Mouse (Mus musculus): ENCODE measurements around the gene Thap8. TPM values are rescaled to one million over a fixed set of nuclear protein-coding genes. Genes with fewer than 3 reads are reported as not detected.
A peak's percentile ranks its signal among the peaks of the same experiment; 100 is the strongest.
"Not testable (repeated sequence)": the region's sequence is repeated elsewhere in the genome, so short reads cannot be mapped to it uniquely, and the experiment has no call there.

Gene Thap8
- polyA plus RNA-seq (2012; rRNA removed): 0.15 TPM in 1 of 2 replicates, not detected in the other

DNA sequence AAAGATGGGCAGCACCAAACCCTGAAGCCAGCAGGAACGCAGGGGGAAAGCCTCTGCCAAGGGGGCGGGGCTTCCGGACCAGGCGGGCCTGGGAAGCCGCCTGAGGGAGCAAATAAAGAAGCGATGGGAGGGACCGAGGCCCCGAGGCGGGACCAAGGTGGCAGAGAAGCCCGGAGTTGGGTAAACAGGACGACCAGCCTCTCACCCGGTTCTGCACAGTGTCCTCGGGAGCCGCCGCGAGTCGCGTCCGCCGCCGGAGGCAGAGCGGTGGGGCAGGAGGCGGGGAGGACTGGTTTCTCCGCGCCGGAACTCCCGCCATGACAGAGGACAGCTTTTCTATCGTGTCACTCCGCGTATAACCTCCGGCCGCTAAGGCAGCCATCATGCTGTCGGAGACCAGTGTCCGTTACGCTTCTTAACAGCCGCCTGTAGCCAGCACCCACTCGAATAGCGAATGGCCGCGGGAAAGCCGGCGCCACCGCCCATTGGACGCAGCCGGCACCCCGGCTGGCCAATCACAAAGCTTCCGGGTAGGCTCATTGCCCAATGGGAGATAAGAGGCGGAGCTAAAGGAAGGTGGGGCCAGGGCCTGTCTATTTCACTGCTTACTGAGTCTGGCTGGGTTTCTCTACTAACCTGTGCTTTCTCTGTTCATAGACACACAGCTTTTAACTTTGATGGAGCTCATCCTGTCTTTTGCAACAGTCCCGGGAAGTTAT is at the start of gene Thap8, which contains the start of gene Wdr62:
Gene Thap8 (plus strand): TSS at position 144 of the 719 bp plus-strand sequence.
Gene Wdr62 (minus strand): TSS at position 469 of the 719 bp plus-strand sequence.
- peak; percentile 86 for DNase-seq (ENCODE audit: low read depth, low spot score)
- under 1% methylated on average over 49 of the region's 49 CpGs for WGBS

DNA sequence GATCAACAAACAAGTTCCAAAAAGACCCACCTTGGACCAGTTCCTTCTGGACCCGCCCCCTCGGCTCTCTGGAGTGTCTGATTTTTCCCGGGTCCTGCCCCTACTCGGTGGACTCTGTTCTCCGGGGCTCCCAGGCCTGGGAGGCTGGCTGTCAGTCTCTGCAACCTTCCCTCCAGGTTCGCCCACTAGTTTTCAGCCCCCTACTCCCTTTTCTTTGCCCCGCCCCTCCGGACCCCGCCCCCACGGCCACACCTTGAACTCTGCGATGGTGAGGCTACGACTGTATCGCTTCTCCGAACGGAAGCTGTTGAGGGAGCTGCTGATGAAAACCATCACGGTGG is 48.6 kb upstream of the Thap8 start:
- no peak for DNase-seq (ENCODE audit: low read depth, low spot score)
- WGBS: under 1% methylated on average over 16 of the region's 16 CpGs

DNA sequence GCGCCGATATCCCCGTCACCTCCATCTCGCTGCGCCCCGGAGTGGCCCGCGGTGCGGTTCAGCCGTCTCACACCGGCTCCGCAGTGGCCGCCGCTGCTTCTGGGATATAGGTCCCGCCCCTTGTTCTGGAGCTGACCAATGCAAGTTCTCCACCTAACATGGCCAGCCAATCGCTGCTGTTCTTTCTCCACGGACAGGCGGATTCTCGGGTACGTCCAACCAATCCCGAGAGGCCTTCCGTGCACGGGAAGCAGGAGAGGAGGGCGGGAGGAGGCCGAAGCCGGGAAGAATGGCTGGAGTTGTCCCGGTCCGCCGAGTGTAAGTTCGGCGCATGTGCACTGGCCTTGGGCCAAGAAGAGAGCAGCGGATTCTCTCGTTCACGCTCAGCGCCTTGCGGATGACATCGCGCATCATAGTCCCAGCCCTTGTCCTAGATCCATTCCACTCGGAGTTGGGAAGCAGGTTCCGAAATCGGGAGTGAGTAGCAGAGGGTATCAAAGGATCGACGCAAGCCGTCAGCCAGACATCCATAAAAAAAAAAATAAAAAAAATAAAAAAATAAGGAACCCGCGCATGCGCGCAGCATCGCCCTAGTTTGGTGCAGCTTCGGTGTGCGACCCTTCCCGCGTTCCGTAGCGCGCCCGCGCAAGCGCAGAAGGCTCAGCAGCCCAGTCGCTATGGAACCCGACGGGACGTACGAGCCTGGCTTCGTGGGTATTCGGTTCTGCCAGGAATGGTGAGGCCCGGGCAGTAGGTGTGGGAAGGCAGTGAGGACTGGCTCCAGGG is 48.0 kb upstream of the Thap8 start, which contains the start of the genes Polr2i and Tbcb:
Gene Polr2i (plus strand): TSS at position 280 of the 786 bp plus-strand sequence.
Gene Tbcb (minus strand): TSS at position 604 of the 786 bp plus-strand sequence.
- under 1% methylated on average over 67 of the region's 67 CpGs for WGBS
- DNase-seq (ENCODE audit: low read depth, low spot score): peak; percentile 96

GRCm38 (mm10) chr7:30232631-30233148 is 47.2 kb upstream of the Thap8 start:
- 2% methylated on average over 24 of the region's 24 CpGs for WGBS
- no peak for DNase-seq (ENCODE audit: low read depth, low spot score)

GRCm38 (mm10) chr7:30233387-30233786 is 46.5 kb upstream of the Thap8 start:
- 76% methylated on average over 20 of the region's 20 CpGs for WGBS
- DNase-seq (ENCODE audit: low read depth, low spot score): no peak

GRCm38 (mm10) chr7:30234276-30234858 is 45.5 kb upstream of the Thap8 start:
- DNase-seq (ENCODE audit: low read depth, low spot score): no peak
- 95% methylated on average over 15 of the region's 15 CpGs for WGBS

DNA sequence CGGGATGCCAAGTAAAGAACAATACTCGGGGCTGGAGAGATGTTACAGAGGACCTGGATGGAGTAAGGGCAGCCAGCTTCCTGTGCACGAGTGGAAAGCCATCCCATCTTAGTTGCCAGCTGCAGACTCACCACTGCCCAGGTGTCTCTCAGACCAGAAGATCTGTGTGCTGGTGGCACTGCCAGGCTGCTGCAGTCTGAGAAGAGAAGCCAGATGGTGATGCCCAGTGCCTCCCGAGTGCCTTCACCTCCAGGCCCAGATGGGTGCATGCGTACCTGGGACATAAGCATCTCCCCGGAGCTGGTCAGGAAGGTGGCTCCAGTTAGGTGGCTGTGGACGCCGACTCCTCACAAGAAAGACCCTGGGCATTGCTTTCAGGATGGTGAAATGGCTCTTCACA is 44.8 kb upstream of the Thap8 start:
- WGBS: 89% methylated on average over 8 of the region's 8 CpGs
- DNase-seq (ENCODE audit: low read depth, low spot score): no peak

GRCm38 (mm10) chr7:30235625-30236024 is 44.3 kb upstream of the Thap8 start, which contains the start of gene Ovol3:
TSS of gene Ovol3 (minus strand) at chr7:30235725.
- no peak for DNase-seq (ENCODE audit: low read depth, low spot score)
- 86% methylated on average over 4 of the region's 4 CpGs for WGBS

- 67% methylated on average over 3 of the region's 3 CpGs for WGBS
- DNase-seq (ENCODE audit: low read depth, low spot score): not testable (repeated sequence)
These were observed 42.5 kb upstream of the Thap8 start for GRCm38 (mm10) chr7:30237374-30237773.

GRCm38 (mm10) chr7:30251956-30252954 is 27.6 kb upstream of the Thap8 start:
- DNase-seq (ENCODE audit: low read depth, low spot score): no peak
- 50% methylated on average over 12 of the region's 12 CpGs for WGBS

DNA sequence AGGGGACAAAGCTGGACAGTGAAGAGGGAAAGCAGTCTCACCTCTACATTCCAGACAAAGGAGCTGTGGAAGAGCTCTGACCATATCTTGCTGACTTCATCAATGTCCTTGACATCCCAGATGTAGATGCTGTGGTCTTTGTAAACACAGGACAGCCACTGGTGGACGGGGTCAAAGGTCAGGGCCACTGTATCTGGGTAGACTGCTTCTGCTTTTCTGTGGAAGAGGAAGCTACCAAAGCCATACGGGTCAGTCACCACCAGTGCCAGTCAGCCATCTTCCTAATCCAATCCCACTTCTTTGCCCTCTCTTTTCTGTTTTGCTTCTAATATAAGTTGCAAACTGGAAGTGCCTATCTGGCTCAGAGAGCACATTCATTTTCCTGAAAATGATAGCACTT is 14.9 kb upstream of the Thap8 start:
- 57% methylated on average over 2 of the region's 2 CpGs for WGBS
- DNase-seq (ENCODE audit: low read depth, low spot score): no peak

DNA sequence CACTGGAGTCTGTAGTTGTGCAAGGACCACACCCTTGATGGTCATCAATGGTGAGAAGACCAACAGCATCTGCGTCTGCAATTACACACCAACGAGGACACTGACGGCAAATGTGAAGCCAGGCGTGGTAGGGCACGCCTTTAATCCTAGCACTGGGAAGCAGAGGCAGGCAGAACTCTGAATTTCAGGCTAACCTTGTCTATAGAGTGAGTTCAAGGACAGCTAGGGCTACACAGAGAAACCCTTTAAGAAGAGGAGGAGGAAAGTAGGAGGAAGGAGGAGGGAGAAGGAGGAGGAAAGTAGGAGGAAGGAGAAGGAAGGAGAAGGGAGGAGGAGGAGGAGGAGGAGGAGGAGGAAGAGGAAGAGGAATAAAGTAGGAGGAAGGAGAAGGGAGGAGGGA is 14.4 kb upstream of the Thap8 start:
- no peak for DNase-seq (ENCODE audit: low read depth, low spot score)
- 85% methylated on average over 5 of the region's 5 CpGs for WGBS

- DNase-seq (ENCODE audit: low read depth, low spot score): no peak
These were observed 14.0 kb upstream of the Thap8 start for GRCm38 (mm10) chr7:30265935-30266334.

GRCm38 (mm10) chr7:30266780-30267179 is 13.1 kb upstream of the Thap8 start:
- DNase-seq (ENCODE audit: low read depth, low spot score): no peak
- 92% methylated on average over 3 of the region's 3 CpGs for WGBS

More at GRCm38 (mm10) chr7:30265935-30266334, 14.0 kb upstream of the Thap8 start:
- 92% methylated on average over 7 of the region's 7 CpGs for WGBS

GRCm38 (mm10) chr7:30269641-30270040 is 10.3 kb upstream of the Thap8 start:
- DNase-seq (ENCODE audit: low read depth, low spot score): no peak
- WGBS: 82% methylated on average over 4 of the region's 4 CpGs

DNA sequence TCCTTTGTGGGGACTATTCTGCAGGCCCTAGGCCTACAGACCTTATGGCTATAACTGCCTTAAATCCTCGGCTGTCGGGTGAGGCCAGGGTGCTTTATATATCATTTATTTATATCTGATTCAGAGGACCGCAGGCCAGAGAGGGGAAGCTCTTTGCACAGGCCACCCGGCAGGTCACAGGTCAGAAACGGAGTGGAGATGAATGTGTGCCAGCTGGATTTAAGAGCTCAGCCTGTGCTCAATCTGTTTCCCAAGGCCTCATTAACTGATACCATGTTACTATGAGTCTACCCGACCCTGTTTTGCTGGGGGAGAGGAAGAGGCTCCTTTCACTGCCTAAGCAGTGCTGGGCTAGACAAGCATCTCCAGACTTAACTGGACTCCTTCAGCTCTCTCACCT is 5.5 kb upstream of the Thap8 start:
- no peak for DNase-seq (ENCODE audit: low read depth, low spot score)
- 74% methylated on average over 6 of the region's 6 CpGs for WGBS

- 48% methylated on average over 2 of the region's 2 CpGs for WGBS
- DNase-seq (ENCODE audit: low read depth, low spot score): no peak
These were observed 983 bp upstream of the Thap8 start for GRCm38 (mm10) chr7:30278911-30279310.

DNA sequence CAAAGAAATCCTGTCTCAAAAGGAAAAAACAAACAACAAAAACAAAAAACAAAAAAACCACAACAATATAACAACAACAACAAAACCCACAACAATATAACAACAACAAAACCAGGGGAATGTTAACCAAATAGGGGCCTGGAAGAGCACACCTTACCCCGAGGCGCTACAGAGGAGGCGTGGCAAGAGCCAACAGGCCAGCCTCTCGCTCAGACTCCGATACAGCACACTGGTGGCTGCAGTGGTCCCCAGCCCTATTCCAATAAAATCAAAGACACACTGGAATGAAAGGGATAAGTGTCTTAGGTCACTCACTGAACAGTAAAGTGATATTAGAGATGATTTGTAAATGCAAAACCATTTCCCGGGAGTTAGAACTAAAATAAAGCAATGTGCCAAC is 358 bp upstream of the Thap8 start:
- DNase-seq (ENCODE audit: low read depth, low spot score): no peak
- 2% methylated on average over 6 of the region's 6 CpGs for WGBS

- WGBS: under 1% methylated on average over 20 of the region's 20 CpGs
These were observed 810 bp downstream of the Thap8 start for GRCm38 (mm10) chr7:30280670-30281138.

More at GRCm38 (mm10) chr7:30280670-30281138, 810 bp downstream of the Thap8 start:
- peak; percentile 64 for DNase-seq (ENCODE audit: low read depth, low spot score)

All from large intestine, adult 2 months (tissue).